Mouse (Mus musculus) c-Kit-positive CD71-positive TER-119-positive erythroid progenitor cells, embryonic 14.5 days (primary cell): ENCODE data around the gene Anapc5.

Experiments
- DNase-seq: peaks from one replicate; pipeline ENCODE4 v3.0.0-alpha.2; 2013; ENCODE audit warnings: low spot score

Gene Anapc5

DNA sequence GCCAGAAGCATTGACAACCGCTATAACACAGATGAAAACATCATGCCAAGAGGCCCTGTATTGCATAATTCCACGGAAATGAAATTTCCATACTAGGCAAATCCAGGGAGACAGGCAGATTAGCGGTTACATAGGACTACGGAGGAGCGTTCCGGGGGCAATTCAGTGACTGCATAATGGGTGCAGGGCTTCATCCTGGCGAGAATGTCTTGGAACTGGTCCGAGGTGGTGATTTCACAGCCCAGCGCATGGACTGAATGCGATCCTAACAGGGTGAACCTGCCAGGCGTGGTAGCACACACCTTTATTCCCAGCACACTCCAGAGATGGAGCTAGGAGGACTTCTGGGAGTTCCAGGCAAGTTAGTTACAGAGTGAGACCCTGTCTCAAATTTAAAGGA, 53.9 kb downstream of the Anapc5 start:
- DNase-seq = no peak

DNA sequence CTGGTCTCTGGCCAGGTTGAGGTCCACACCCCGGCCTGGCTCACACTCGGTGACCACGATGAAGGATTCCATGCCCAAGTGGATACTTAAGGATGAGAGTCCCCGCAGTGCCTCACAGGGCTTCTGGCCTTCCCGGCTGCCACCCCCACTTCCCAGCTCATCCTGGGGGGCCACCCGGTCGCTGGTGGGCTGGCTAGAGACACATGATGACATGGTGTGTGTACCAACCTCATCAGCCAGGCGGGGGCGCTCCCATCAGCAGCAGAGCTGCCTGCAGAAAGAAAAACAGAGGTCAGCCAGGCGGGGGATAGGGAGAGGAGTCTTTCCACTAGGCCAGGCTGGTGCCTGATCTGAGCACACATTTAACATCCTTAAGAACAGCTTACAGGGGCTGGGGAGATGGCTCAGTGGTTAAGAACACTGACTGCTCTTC, 57.1 kb downstream of the Anapc5 start:
- DNase-seq = no peak

DNA sequence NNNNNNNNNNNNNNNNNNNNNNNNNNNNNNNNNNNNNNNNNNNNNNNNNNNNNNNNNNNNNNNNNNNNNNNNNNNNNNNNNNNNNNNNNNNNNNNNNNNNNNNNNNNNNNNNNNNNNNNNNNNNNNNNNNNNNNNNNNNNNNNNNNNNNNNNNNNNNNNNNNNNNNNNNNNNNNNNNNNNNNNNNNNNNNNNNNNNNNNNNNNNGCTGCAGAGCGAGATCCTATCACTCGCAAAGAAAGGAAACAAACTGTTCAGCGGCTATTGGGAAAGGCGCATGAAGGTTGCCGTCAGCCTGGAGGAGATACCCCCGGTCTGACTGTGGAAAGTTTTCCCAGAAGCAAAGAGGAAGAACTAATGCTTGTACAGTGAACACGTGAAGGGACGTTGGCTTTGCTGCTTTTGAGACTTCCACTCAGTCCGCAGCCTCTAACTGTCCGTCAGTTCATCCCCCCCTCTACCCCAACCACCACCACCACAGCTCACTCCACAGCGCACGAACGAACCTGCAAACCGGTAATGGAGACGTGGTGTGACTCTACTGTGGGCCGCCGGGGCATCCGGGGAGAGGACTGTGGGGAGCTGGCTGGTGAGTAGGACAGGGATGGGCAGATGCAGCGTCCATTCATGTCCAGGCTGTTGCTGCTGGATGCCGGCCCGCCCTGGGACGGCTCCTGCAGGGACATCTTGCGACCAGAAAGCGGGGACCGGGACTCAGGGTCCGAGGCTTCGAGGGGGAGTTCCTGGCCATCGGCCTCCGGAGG, 57.7 kb downstream of the Anapc5 start:
- DNase-seq = no peak

DNA sequence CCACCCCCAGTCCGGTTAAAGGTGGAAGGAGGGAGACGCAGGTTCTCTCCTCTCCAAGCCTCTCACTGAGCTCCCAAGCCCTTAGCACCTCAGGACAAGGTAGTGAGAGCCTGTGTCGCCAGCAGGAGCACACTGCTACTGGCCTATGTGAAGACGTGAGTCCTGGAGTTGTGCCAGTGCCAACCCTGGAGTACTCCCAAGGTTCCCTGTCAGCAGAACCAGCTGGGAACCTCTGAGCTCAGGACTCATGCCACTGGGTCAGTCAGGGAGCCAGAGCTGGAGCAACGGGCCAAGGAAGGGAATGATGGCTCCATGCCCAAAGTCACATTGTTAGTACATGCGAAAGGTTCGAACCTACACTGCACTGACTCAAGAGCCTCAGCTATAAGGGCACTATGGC, 64.5 kb downstream of the Anapc5 start:
- DNase-seq = no peak

DNA sequence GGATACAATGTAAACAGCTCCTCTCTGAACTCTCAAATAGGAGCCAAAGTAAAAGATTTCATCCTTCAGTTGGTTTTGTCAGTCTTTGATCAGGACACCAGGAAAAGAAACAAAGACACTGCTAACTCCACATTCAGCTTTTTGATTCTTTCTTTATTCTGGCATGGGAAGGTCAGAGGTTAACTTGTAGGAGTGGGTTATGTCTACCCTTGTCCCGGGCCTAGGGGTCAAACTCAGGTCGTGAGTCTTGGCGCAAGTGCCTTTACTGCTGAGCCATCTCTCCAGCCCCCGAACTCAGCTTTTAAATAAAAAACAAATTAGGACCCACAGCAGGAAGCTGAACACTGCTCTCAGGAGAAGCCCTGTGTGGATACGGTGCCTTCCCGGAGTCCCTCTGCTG, 65.0 kb downstream of the Anapc5 start:
- no peak for DNase-seq

DNA sequence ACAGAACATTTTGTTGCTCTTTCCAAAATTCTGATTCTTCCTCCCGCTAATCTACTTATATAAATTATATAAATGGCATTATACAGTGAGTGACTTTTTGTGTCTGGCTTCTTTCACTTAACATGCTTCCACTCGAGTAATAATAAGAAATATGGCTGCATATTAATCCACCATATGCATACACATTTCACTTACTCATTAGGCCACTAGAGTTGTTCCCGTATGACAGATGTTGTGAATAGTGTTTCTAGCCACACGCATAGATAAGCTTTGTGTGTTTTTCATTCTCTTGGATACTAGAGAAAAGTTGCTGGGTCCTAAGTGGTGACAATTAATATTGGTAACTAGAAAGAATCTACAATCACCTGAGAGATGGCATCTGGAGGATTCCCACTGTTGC, 65.5 kb downstream of the Anapc5 start:
- no peak for DNase-seq

DNA sequence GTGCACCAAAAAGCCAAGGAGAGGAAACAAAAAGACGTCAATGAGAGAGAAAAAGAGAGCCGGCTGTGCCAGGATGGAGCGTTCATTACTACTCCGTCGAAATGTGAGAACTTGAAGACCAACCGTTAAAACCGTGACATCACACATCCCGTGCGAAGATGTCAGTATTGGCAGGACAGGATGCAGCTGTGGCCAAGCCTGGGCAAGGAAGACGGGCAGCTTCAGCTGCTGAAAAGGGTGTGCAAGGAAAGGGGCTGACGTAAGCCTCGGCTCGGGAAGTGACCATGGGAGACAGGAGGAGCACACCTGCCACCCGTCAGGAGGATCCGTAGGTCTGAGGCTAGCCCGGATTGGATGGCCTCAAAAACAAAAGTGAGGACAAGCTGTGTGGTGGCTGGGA, 66.7 kb downstream of the Anapc5 start:
- no peak for DNase-seq

DNA sequence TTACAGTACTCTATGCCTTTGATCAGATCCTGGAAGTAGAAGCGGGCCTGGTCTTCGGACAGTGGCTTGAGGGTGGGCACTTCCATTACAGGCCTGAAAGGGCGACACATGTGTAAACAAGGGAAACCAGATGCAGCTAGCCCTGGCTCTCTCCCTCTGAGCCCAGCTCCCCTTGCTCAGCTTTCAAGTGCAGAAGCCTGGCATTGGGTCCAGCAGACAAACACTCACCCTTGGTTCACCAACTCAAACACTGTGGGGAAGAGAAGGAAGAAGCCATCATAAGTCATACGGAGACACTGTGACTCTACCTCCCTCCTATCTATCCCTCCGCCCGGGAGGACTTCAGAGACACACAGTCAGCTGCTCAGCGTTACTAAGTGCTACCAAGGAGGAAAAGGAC, 73.2 kb downstream of the Anapc5 start:
- no peak for DNase-seq

DNA sequence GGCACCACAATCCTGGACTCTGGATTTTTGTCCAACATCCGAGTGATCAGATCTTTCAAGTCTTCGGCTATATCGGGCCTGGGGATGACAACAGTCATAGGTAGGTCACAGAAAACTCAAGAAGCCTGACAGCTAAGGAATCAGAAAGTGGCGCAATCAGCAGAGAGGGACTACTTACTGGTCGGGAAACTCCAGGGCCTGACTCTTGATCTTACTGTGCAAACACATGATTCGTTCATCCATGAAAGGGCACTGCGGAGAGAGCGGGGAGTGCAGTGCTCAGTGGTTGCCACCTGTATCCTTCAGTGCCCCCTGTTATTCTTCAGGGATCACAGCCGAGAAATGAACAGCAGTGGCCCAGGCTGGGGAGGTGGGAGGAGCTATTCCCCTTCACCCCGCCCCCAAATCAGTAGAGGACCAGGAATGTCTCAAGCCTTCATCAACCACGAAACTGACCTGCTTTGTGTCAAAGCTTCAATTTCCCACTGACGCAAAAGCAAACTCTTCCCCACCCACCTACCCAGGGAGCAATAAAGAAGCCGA, 77.2 kb downstream of the Anapc5 start:
- no peak for DNase-seq
